Mouse (Mus musculus): ENCODE data around the gene Zfp663.
A peak's percentile ranks its signal among the peaks of the same experiment; 100 is the strongest.

The Zfp663 gene

DNA sequence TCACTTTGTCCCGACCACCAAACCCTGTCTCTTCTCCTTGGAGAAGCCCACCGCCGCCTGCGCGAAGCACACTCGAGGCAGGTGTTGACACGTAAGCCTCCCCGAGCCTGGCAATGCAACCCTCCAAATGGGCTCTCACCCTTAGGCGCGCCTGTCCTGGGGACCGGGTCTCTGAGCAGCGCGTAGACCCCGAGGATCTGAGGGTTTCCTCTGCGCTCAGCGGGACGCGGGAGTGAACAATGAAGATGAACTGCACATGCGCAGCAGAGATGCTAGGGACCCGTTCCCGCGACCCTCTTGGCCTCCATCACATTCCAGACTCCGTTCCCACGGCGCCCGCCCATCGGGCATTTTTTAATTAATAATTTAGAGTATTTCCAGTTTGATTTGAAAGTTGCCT lies at the start of gene Zfp663:
TSS of gene Zfp663 (minus strand) at position 234 of the 400 bp plus-strand sequence.
- no peak for DNase-seq

DNA sequence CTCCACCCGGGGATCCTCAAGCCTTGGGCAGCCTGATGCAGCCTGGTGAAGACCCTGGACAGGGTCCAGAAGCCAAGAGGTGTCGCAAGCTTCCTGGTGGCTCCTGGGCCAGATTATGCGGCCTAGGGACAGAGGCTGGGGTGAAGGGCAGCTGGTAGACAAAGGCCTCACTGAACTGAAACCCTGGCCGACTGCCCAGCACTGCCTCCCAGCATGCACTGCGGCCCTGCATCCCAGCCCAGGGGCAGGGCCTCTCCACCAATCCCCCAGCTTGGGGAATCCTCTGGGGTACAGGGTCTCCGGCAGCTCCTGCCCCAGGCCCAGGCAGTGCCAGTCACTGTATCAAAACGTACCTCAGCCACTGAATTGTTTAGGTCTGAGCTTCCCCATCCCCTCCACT lies 48.8 kb upstream of the Zfp663 start:
- peak; percentile 76 for DNase-seq

DNA sequence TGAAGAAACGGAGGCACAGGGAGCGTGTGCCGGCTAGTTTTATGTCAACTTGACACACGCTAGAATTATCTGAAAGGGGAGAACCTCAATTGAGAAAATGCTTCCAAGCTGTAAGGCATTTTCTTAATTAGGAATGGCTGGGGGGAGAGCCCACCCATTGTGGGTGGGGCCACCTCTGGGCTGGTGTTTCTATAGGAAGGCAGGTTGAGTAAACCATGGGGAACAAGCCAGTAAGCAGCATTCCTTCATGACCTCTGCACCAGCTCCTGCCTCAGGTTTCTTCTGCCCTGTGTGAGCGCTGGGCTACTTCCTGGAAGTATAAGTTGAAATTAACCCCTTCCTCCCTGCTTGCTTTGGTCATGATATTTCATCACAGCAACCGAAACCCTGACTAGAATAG lies 47.3 kb upstream of the Zfp663 start:
- DNase-seq: no peak

DNA sequence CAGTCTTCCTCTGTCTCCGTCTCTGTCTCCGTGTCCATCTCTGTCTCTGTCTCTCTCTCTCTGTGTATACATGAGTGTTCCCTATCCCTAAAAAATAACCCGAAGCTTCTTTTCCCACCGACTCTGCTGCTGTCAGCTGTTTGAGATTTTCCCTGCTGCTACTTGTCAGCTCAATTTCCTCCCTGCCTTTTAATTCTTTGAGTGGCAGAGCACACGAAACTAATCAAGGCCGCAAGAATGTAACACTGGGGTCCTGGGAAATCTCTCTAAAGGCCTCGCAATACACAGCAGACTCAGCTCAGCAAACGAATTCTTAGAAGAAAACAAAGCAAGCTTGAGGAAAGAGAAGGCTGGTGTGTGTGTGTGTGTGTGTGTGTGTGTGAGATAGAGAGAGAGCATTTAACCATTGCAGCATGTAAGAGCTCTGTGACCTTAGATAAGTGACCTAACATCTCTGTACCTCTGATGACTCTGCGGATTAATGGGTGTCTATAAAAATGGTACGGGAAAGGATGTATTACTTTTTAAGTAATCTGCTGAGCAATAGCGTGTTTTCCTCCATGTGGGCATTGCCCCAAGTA lies 46.7 kb upstream of the Zfp663 start:
- no peak for DNase-seq

DNA sequence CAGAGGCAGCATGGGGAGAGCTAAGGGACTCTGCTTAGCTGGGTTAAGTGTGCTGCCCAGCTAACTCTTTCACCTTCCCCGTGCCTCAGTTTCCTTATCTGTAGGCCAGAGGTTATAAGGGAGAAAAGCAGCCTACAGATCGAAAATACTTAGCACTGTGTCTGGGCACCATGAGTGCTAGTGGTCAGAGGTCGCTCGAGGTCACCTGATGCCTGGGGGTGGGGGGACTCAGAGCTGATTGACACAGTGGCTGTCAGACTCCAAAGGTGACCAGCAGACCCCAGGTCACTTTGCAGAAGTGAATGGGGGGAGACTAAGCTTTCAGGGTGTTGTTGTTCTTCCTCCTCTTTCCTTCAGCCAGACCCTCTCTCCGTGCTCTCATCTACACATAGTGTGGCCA lies 45.8 kb upstream of the Zfp663 start:
- DNase-seq: no peak

DNA sequence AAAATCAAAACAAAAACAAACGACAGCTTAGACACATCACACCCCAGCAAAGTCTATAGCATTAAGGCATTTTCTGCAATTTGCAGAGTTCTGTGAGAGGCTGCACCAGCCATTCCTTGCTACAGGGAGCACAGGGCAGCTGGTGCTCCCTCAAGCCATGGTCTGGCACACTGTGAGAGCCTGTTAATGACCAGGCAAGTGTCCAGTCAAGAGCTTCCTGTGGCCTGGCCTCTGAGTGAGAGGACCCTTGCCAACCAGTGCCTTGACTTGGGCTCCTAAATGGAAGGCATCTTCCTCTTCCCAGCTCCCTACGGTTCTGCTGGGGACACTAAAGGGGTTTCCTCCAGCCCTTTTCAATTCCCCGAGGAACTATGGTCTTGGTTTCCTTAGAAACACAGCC lies 45.4 kb upstream of the Zfp663 start:
- no peak for DNase-seq

DNA sequence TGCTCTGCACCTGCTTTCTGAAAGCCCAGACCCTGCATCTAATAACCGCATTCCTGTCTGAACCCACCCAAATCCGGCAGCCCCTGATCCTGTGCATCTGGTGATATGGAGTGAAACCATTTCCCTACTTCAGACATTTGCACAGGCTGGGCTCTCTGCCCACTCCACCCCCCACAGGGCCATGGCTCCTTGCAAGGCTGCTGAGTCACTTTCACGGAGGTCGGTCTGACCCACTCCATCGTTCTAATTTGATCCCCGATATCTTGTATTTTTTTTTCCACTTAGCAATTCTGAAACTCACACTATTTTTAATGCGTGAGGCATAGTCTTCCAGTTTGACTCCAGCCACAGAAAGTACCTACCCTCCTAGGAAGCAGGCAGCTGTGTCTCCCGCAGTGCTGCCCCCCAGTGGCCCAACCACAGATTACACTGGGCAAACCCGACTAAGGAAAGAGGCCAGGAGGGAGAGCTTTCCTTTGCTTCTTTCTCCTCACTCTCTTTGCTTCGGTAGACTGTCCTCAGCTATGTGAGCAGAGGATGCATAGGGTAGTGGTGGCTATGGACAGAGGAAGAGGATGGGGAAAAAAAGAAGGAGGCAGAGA lies 39.3 kb upstream of the Zfp663 start:
- peak; percentile 67 for DNase-seq

DNA sequence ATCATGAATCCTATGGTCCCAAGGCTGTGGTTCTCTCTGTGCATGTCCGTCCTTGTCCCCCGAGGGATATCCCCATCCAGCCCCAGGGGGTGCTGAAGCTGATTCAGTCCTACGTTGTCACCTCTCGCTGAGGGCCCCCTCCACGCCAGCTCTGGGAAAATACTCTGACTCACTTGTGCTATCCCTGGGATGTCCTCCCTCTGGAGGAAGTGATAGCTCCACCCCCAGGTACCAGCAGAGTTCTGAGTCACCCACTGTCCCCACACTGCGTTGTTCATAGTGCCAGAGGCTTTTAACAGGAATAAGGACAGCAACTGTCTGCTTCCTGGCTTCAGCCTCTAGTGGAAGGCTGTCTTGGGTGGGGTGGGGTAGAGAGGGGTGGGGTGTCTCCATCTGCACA lies 36.8 kb upstream of the Zfp663 start:
- DNase-seq: no peak

DNA sequence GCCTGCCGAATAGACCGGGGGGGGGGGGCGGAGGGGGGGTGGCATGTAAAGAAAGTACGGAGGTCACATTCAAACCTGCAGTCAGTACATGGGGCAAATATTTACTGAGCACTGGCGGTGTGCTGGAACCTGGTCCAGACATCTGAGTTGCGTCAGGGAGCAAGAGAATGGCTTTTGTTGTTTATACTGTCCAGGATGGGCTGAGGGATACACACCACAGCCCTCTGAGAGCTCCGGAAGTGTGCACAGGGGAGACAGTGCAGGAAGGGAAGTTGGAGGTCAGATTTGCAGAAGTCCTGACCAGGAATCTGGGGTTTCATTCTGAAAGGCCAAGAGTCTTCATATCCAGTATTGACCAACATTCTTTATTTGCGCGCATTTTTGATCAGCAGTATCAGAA lies 36.4 kb upstream of the Zfp663 start:
- no peak for DNase-seq

DNA sequence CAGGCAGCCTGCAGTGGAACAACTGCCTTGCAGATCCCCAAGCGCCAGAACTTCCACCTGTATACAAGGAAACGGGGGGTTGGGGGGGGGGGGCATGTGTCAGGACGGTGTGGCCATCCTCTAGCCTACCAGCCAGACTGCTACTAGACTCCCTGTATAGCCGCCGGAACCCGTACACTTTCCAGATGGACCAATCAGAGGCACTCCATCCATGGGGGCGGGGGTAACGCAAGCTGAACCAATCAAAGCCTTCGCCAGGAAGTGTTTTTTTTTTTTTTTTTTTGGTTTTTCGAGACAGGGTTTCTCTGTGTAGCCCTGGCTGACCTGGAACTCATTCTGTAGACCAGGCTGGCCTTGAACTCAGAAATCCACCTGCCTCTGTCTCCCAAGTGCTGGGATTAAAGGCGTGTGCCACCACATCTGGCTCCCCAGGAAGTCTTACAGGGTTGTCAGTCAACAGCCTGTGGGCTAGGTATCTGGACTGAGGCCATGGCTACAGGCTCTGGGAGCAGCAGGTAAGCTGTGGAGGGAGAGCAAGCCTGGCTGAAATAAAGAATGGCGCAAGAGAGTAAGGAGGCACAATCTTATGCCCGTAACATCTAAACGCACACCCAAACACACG lies 29.7 kb upstream of the Zfp663 start:
- no peak for DNase-seq

DNA sequence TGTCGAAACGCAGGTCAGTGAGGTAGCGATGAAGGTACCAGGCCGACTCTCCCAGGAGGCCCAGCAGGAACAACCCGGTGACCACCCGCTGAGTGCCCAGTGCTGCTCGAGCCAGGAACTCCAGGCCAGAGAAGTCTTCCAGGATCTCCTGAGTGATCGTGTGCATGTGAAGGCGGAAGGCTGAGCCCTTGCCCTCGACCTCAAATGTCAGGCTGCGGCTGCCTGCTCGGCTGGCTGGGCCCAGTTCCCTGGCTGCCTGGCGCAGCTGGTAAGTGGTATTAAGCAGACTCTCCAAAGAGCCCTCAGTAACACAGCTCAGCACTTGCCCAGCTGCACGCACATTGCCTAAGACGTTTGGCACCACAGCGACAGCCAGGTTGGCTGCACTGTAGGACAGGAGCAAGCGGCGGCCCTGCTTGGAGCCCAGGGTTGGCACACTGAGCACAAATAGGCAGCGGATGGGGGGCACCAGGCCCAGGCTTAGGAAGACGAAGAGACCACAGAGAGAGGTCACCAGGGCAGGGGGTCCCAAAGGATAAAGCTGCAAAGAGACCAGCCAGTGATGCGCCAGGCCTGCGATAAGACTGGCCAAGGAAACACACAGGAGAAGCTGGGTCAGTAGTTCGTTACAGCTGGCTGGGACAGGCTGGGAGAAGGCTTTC lies 29.1 kb upstream of the Zfp663 start:
- no peak for DNase-seq

DNA sequence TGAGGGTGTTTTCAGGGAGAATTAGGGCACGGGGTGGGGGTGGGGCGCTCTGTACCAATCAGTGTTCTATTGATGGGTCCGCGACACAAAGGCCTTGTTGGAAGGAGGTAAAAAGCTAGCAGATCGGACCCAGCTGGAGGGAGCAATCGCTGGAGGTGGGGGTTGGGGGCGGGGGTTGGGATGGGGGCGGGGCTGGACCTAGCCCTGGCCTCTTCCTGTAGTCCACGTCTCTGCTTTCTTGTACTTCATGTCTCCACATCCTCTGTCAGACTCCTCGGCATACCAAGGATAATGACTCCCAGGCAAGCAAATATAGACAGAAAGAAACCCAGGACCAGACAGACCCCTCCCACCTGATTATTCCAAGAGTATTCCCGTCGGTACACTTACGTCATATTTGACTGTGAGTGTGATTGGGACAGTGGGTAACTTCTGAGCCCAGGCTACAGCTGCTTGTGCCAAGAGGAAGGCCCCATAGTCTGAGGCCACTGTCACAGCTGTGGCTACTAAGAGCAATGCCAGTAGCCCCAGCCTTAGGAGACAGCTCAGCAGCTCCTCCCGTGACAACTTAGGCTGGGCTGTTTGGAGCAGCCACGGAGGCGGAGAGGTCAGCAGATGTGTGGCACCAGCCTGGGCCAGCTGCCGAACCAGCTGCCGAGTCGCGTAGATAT lies 28.4 kb upstream of the Zfp663 start:
- DNase-seq: no peak

DNA sequence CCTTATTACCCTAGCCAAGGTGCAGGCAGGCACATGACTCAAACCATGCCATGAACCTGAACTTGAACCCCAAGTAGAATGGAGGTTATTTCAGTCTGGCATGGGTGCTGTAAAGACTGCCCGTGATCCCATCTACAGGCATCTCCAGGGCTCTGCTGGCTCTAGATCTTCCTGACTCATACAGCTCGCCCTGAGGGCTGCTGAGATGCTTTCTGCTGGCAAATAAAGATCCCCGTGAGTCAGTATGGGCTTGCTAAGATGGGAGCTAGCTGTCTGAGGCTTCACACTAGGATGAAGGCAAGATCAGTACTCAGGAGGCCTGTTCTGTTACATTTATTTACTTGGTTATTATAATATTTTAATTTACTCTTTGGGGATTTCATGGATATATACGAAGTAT lies 23.6 kb upstream of the Zfp663 start:
- no peak for DNase-seq

DNA sequence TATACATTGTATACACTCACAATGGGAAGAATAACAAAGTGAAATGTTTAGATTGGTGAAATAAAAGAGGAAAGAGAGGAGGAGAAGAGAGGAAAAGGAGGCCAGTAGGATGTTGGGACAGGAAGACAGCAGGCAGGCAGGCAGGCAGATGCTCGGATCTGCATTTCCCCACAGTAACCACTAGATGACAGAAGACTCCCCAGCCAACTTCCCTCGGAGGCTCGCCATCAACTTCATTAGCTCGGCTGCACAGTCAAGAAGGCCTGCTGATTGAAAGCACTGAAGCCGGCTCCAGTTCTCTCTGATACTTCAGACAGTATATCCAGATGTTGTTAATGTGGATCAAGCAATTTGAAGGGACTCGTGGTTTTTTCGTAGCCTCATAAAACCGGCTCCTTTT lies 23.0 kb upstream of the Zfp663 start:
- DNase-seq: peak; percentile 65

DNA sequence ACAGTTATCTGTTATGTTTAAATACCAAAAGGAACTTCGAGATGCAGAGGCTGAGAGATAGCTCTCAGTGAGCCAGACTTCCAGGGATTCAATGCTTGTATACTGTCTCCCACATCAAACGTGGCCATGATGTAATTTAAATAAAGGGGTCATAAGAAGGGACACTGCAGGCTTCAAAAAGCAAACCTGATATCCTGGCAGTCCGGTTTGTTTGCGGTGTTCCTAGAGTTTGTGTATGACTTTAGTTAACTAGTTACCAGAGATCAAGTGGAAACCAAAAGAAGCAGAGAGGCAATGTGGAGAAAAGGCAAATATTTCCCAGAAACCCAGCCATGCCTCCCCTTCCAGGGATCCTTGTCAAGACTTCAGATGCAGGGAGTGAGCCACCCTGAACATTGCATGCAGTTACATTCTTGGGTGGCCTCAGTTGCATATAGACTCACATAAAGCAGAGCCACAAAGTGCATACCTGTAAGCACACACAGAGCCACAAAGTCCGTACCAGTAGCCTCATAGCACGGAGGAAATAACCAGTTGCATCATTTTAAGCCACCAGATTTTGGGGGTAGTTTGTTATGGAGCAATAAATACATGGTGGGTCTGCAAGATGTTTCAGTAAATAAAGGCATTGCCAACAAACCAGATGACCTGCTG lies 20.9 kb upstream of the Zfp663 start:
- no peak for DNase-seq

DNA sequence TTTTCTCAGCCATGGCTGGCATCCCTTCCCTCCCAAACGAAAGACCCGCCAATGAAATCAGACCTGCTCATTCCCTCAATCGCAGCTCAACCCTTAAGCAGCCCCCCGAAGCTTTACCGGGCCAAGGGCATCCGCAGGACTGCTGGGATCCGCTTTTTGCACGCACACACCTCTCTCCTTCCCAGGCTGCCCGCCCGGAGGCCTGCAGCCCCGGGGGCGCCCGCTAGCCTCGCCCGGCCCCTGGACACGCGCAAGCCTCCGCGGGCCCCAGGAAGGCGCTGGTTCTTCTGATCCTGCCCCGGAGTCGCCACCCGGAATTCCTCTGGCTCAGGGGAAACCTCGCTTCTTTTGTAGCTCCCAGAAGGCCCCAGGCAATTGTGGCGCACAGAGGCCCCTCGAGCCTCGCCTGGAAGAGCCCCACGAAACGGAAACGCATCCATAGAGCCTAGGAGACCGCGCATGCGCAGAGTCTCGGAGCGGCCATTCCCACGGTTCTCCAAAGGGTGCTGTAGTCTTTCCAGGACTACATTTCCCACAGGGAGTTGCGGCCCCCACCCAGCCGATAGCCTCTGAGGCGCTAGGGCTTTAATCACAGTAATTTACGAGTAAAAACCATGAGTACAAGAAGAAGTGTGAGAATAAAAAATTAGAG lies 19.4 kb upstream of the Zfp663 start, which contains the start of gene Zfp334:
TSS of gene Zfp334 (minus strand) at position 416 of the 652 bp plus-strand sequence.
- DNase-seq: peak; percentile 94

DNA sequence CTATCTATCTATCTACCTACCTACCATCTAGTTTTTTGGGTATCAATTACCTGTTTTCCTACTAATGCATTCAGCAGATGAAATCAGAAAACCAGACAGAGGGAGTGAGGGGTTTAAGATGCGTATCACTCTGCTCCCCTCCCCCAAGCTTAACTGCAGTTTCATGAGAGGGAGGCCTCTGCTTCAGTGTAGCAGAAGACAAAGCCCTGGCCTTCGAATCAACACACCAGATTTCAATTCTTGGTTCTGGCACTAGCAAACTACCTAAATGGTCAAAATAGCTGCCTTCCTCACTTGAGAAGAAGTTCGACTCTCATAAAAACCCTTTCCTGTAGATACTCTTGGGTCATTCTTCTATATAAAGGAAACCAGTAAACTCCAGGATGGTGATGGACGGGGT lies 18.8 kb upstream of the Zfp663 start:
- no peak for DNase-seq

DNA sequence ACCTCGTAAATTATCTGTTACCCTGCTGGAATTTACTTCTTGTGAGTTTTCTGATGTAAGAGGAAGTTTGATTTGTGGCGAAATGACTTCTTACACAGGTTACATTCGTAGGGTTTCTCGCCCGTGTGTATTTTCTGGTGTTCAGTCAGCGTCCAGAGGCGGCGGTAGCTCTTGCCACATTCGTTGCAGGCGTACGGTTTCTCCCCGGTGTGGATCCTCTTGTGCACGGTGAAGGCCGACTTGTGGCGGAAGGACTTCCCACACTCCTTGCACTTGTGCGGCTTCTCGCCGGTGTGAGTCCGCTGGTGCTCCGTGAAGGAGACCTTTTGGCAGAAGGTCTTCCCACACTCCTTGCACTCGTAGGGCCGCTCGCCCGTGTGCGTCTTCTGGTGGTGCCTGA lies 11.5 kb upstream of the Zfp663 start:
- DNase-seq: no peak

DNA sequence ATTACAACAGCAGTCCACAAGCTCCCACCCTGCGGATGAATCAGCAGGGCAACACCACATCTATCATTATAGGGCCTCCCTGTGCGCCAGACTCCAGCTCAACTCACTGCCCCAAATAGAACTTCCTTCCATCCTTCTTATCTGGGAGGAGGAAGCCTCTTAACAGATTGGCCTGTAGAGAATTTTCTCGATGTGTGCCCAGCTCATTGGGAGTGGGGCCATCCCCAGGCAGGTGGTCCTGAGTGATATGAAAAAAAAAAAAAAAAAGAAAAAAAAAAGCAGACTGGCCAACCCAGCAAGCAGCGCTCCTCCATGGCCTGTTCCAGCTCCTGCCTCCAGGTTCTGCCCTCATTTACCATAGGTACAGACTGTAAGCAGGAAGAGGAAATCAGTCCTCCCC lies 7.5 kb upstream of the Zfp663 start:
- no peak for DNase-seq

DNA sequence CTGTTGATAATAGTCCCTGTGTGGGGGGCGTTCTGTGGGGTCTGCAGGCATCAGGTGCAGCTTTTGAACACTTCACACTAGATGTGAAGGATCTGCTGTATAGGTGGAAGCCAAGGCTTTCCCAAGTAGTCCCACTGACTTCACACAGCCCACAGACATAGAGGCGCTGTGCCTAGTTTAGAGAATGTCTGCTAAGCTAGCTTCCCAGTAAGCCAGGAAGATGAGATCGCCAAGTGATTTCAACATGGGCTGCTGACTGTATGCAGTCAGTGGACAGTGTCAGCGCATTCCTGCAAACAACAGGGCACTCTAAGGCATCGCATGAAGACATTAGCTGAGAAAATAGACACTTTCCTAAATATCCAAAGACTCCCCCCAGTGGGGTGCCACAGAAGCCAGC lies 6.9 kb upstream of the Zfp663 start:
- no peak for DNase-seq

DNA sequence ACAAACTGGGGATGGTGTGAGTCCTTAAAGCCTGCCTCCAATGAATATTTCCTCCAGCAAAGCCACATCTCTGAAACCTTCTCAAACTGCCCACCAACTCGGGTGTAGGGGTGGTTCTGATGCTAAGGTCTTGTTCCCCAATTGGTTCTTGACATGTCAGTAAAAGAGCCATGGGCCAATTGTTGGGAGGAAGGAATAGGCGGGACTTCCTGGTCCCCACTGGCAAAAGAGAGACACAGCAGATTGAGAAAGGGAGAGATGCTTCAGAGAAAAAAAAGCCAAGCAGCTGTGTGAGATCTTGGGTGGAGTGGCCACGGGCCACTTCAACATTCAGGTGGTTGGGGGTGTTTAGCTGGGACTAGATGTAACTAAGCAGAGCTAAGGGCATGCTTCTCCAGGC lies 2.5 kb upstream of the Zfp663 start:
- no peak for DNase-seq

DNA sequence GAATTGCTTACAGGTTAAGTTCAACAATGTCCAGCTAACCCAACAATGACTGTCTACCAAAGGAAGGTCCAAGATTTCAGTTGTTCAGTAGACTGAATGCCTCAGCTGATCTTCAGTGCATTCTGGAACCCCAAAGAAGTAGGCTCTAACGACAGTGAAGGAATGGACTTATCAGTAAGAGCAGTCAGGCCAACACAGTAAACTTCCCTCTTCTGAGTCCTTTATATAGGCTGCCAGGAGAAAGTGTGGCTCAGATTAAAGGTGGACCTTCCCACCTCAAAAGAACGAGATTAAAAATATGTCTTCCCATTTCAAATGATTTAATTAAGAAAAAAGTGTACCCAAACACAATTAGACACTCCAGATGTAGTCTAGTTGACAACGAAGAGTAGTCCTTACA lies 1.8 kb upstream of the Zfp663 start:
- no peak for DNase-seq

Measured in kidney, adult 9 months (tissue).